Mouse (Mus musculus) cerebellum, adult 11 months (tissue): ENCODE results near the gene Zfp385b.
A peak's percentile ranks its signal among the peaks of the same experiment; 100 is the strongest.

Experiments used
- DNase-seq: peaks from one replicate; pipeline ENCODE4 v3.0.0; 2022

Zfp385b gene

GRCm38 (mm10) chr2:77586581-77587360, 232.7 kb downstream of the Zfp385b start:
- DNase-seq: no peak

- DNase-seq: peak; percentile 38
Observed at GRCm38 (mm10) chr2:77583586-77583985, 235.9 kb downstream of the Zfp385b start.

- no peak for DNase-seq
Observed at GRCm38 (mm10) chr2:77576571-77576970, 242.9 kb downstream of the Zfp385b start.

- DNase-seq: no peak
Observed at GRCm38 (mm10) chr2:77567528-77568435, 251.7 kb downstream of the Zfp385b start.

GRCm38 (mm10) chr2:77563706-77564105, 255.7 kb downstream of the Zfp385b start:
- DNase-seq: no peak

- no peak for DNase-seq
Observed at GRCm38 (mm10) chr2:77561941-77562340, 257.5 kb downstream of the Zfp385b start.

GRCm38 (mm10) chr2:77556938-77557337, 262.5 kb downstream of the Zfp385b start:
- DNase-seq: no peak

GRCm38 (mm10) chr2:77555980-77556379, 263.5 kb downstream of the Zfp385b start:
- no peak for DNase-seq

GRCm38 (mm10) chr2:77552675-77553074, 266.8 kb downstream of the Zfp385b start:
- DNase-seq: no peak

- no peak for DNase-seq
Observed at GRCm38 (mm10) chr2:77543388-77543787, 276.1 kb downstream of the Zfp385b start.

GRCm38 (mm10) chr2:77542605-77543004, 276.8 kb downstream of the Zfp385b start:
- DNase-seq: no peak

GRCm38 (mm10) chr2:77541681-77542080, 277.8 kb downstream of the Zfp385b start:
- no peak for DNase-seq

GRCm38 (mm10) chr2:77540860-77541259, 278.6 kb downstream of the Zfp385b start:
- no peak for DNase-seq

- DNase-seq: no peak
Observed at GRCm38 (mm10) chr2:77536556-77536955, 282.9 kb downstream of the Zfp385b start.

GRCm38 (mm10) chr2:77528079-77528752, 291.2 kb downstream of the Zfp385b start:
- DNase-seq: no peak

- no peak for DNase-seq
Observed at GRCm38 (mm10) chr2:77527616-77528015, 291.8 kb downstream of the Zfp385b start.

GRCm38 (mm10) chr2:77526803-77527202, 292.6 kb downstream of the Zfp385b start:
- DNase-seq: no peak

GRCm38 (mm10) chr2:77526301-77526700, 293.1 kb downstream of the Zfp385b start:
- no peak for DNase-seq

- no peak for DNase-seq
Observed at GRCm38 (mm10) chr2:77522223-77522622, 297.2 kb downstream of the Zfp385b start.

- DNase-seq: no peak
Observed at GRCm38 (mm10) chr2:77519341-77519740, 300.1 kb downstream of the Zfp385b start.

- no peak for DNase-seq
Observed at GRCm38 (mm10) chr2:77518693-77519092, 300.7 kb downstream of the Zfp385b start.

GRCm38 (mm10) chr2:77516606-77517005, 302.8 kb downstream of the Zfp385b start:
- no peak for DNase-seq

GRCm38 (mm10) chr2:77515654-77516053, 303.8 kb downstream of the Zfp385b start:
- DNase-seq: no peak
